Mouse (Mus musculus) cerebellum, adult 2 months (tissue): Measurements from ENCODE around the gene 4930432K21Rik. TPM values are rescaled to one million over a fixed set of nuclear protein-coding genes. Genes with fewer than 3 reads are reported as not detected.

ENCODE experiments used
- DNase-seq, 2 experiments: peaks; one replicate each; pipeline ENCODE4 v3.0.0; 2021
- H3K27ac ChIP-seq: fragments of 200-500 bp; 2 replicates; pipeline ENCODE4 v1.5.1; 2012; ENCODE audit warnings: low read length, control low read depth, inconsistent platforms; ENCODE audit not compliant: insufficient read depth
- H3K27me3 ChIP-seq: fragments of 200-500 bp; 2 replicates; pipeline ENCODE4 v1.6.1; 2012; ENCODE audit warnings: inconsistent platforms, mild to moderate bottlenecking, low read length, moderate library complexity; ENCODE audit not compliant: control insufficient read depth, insufficient read depth
- H3K4me1 ChIP-seq: fragments of 200-500 bp; 2 replicates; pipeline ENCODE4 v1.6.1; 2011; ENCODE audit warnings: low read length; ENCODE audit not compliant: control insufficient read depth, insufficient read depth
- H3K4me3 ChIP-seq: fragments of 200-500 bp; replicated peaks from 2 replicates; pipeline ENCODE3; 2011; ENCODE audit warnings: mild to moderate bottlenecking, low read depth, low read length, control low read depth; ENCODE audit not compliant: insufficient read depth
- CTCF ChIP-seq: fragments of 200-500 bp; IDR thresholded peaks from 2 replicates; pipeline ENCODE4 v1.5.1; 2011; ENCODE audit warnings: low read depth, mild to moderate bottlenecking, control low read depth, low read length, moderate library complexity, borderline replicate concordance; ENCODE audit not compliant: insufficient read depth
- POLR2A ChIP-seq: fragments of 200-500 bp; IDR thresholded peaks from 2 replicates; pipeline ENCODE4 v1.6.1; 2011; ENCODE audit warnings: low read length, control low read depth, borderline replicate concordance; ENCODE audit not compliant: insufficient read depth
- WGBS: fragments of 180-500 bp; shearing (Covaris S2); methylation state at CpG from one replicate; pipeline ENCODE4 v1.1.7; 2018; 5-methylcytosine and 5-hydroxymethylcytosine counted together
- polyA plus RNA-seq: library from polyadenylated mRNA; depleted of rRNA; stranded (reverse); fragments of >200 nt; gene quantifications from 2 replicates; pipeline ENCODE4 v1.2.3, GENCODE M21; 2012

4930432K21Rik gene
- polyA plus RNA-seq, 1 experiment: 2.7 TPM

DNA sequence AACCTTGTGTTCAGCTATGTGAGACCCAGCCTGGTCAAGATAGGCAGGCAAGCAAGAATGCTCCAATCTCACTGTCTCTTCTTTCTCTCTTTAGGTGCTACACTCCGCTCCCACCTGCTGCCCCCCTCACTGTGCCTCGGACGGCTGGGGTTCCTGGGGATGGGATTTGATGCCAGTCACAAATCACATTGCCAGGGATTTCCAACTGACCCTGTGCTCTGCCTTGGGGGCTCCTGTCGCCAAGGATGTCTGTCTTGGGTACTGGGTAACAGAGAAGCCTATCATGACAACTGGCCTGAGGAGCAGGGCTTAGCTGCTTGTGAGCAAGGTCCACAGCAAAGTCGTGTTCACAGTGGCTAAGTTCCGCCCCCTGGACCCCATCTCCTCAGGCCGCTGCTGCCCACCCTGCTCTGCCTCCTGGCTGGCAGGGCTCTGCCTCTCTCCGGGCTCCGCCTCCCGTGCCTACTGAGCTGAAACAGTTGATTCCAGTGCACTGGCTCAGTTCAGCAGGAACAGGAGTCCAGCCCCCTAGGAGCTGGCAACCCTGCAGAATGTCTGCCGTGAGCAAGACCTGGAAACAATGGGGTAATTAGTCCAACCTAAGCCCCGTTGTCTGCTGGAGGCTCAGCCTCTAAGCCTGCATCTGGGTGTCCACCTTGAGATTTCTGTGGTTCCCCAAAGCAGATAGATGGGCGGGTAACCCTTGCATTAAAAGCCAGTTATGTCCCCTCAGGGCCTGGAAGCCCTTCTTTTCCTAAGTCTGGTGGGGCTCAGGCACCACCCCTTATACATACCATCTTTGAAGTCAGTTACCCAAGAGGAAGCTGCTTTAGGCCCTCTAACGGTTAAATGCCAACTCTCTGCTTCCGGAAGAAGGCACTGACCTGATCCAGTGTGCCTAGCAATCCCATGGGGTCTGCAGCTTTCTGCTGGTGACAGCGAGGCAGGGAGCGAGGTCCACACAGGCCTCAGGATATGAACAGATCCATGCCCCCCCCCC lies 60.9 kb downstream of the 4930432K21Rik start:
- no peak overlapping the region for H3K27ac ChIP-seq
- 33% methylated on average over 17 of the region's 17 CpGs for WGBS
- no peak for TF ChIP-seq POLR2A
- no peak for TF ChIP-seq CTCF

GRCm38 (mm10) chr8:84210167-84210791 lies 62.5 kb downstream of the 4930432K21Rik start:
- DNase-seq: peak; percentile 72 to 86
- H3K4me1 ChIP-seq: peaks cover 3% of the 10 kb centered on the region; the same call in 1 of the 2 replicates
- peak; percentile 82 for TF ChIP-seq CTCF
- TF ChIP-seq POLR2A: no peak
- H3K27me3 ChIP-seq: no peaks in the 10 kb centered on the region
- WGBS: 51% methylated on average over 34 of the region's 34 CpGs
- H3K4me3 ChIP-seq: peak overlapping the region; percentile 51
- no peak overlapping the region for H3K27ac ChIP-seq

More for the DNA sequence above, 60.9 kb downstream of the 4930432K21Rik start:
- no peak for DNase-seq
- Histone ChIP-seq H3K4me3 (no peak overlapping the region), H3K27me3 (no peaks in the 10 kb centered on the region), H3K4me1 (peaks cover 3% of the 10 kb centered on the region; the same call in 1 of the 2 replicates)

DNA sequence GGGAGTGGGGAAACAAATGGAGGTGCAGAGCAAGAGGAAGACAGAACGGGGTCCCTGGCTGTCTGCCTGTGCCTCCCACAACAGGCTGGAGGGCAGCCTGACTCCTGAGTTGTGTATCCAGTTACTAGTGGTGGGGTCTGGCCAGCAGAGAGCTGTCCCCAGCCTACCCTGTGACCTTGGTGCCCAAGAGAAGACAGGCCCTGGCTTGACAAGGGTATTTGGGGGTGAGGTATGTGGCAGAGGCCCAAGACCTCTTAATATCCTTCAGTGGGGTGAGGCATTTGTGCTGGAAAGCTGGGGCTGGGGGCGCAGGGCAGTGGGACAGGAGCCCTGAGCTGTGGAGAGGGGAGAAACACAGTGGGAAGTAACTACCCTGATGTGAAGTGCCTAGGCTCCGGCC lies 63.4 kb downstream of the 4930432K21Rik start:
- H3K4me3 ChIP-seq: no peak overlapping the region
- WGBS: 77% methylated on average over 3 of the region's 3 CpGs
- no peak for DNase-seq
- no peaks in the 10 kb centered on the region for H3K27me3 ChIP-seq
- TF ChIP-seq POLR2A (no peak), CTCF (no peak)
- H3K27ac ChIP-seq: no peak overlapping the region
- H3K4me1 ChIP-seq: peaks cover 3% of the 10 kb centered on the region; the same call in 1 of the 2 replicates

GRCm38 (mm10) chr8:84211881-84212563 lies 64.2 kb downstream of the 4930432K21Rik start:
- no peak for DNase-seq
- Histone ChIP-seq H3K4me1 (peaks cover 3% of the 10 kb centered on the region; the same call in 1 of the 2 replicates), H3K4me3 (no peak overlapping the region), H3K27ac (no peak overlapping the region), H3K27me3 (no peaks in the 10 kb centered on the region)
- WGBS: 82% methylated on average over 31 of the region's 31 CpGs
- no peak for TF ChIP-seq POLR2A
- no peak for TF ChIP-seq CTCF

DNA sequence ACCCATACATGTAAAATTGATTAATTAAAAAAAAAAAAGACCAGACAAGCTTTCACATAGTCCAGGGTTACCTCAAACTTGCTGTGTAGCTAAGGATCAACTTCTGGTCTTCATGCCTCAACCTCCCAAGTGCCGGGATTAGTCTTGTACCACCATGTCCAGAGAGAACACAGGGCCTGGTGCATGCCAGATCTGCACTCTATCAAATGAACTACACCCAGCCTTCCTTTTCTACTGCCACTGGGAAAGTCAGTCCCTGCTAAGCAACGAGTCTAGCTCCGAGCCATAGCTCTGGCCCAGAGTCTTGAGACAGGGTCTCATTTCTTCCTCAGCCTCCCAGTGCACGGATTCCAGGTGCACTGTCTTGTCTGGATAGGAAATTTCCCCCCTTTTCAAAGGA lies 65.5 kb downstream of the 4930432K21Rik start:
- DNase-seq: no peak
- H3K27ac ChIP-seq: no peak overlapping the region
- no peak overlapping the region for H3K4me3 ChIP-seq
- 89% methylated on average over 4 of the region's 4 CpGs for WGBS
- no peak for TF ChIP-seq POLR2A
- no peak for TF ChIP-seq CTCF
- H3K4me1 ChIP-seq: peaks cover 3% of the 10 kb centered on the region; the same call in 1 of the 2 replicates
- no peaks in the 10 kb centered on the region for H3K27me3 ChIP-seq

DNA sequence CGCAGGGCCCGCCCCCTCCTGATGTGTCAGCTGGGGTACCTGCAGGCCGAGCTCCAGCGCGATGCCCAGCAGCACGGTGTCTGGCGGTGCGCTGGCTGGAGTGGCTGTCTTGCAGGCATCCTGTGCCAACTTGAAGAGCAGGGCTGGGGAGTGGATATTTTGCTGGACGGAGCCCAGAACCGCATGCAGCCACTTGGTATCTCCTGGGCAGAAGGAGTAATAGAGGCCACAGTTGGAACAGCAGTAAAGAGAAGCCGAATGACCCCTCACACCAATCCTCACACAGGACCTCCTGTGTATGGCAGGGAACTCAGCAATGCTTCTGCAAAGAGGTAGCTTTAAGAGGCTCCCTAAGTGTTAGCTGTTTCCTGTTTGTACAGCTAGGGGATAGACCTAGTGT lies 69.4 kb downstream of the 4930432K21Rik start:
- no peaks in the 10 kb centered on the region; the same call in 1 of the 2 replicates for H3K4me1 ChIP-seq
- DNase-seq: no peak
- H3K27ac ChIP-seq: no peak overlapping the region
- TF ChIP-seq POLR2A (no peak), CTCF (no peak)
- 74% methylated on average over 11 of the region's 11 CpGs for WGBS
- H3K4me3 ChIP-seq: no peak overlapping the region
- no peaks in the 10 kb centered on the region for H3K27me3 ChIP-seq

GRCm38 (mm10) chr8:84218143-84218542 lies 70.3 kb downstream of the 4930432K21Rik start:
- TF ChIP-seq POLR2A (no peak), CTCF (no peak)
- WGBS: 94% methylated on average over 5 of the region's 5 CpGs
- no peak overlapping the region for H3K27ac ChIP-seq
- no peaks in the 10 kb centered on the region for H3K27me3 ChIP-seq
- H3K4me3 ChIP-seq: no peak overlapping the region
- H3K4me1 ChIP-seq: no peaks in the 10 kb centered on the region; the same call in 1 of the 2 replicates
- no peak for DNase-seq
